Mouse (Mus musculus): ENCODE measurements around the gene Lpar1.

Gene Lpar1

GRCm38 (mm10) chr4:58553631-58554358 lies at the start of gene Lpar1:
Gene Lpar1 (minus strand): TSS chr4:58553898.
- peak; percentile 30 for DNase-seq

GRCm38 (mm10) chr4:58585942-58586341 lies 32.2 kb upstream of the Lpar1 start:
- no peak for DNase-seq

- no peak for DNase-seq
Measured at GRCm38 (mm10) chr4:58581191-58581590, 27.5 kb upstream of the Lpar1 start.

- no peak for DNase-seq
Measured at GRCm38 (mm10) chr4:58580516-58580915, 26.8 kb upstream of the Lpar1 start.

- no peak for DNase-seq
Measured at GRCm38 (mm10) chr4:58580098-58580497, 26.4 kb upstream of the Lpar1 start.

GRCm38 (mm10) chr4:58578488-58578887 lies 24.8 kb upstream of the Lpar1 start:
- peak; percentile 76 for DNase-seq

- DNase-seq, result peak; percentile 20
Measured at GRCm38 (mm10) chr4:58577382-58578048, 23.8 kb upstream of the Lpar1 start.

GRCm38 (mm10) chr4:58575831-58576230 lies 22.1 kb upstream of the Lpar1 start:
- DNase-seq, result no peak

- no peak for DNase-seq
Measured at GRCm38 (mm10) chr4:58574024-58574423, 20.3 kb upstream of the Lpar1 start.

GRCm38 (mm10) chr4:58572446-58572845 lies 18.7 kb upstream of the Lpar1 start:
- DNase-seq, result no peak

GRCm38 (mm10) chr4:58571661-58572060 lies 18.0 kb upstream of the Lpar1 start:
- DNase-seq, result no peak

GRCm38 (mm10) chr4:58571232-58571631 lies 17.5 kb upstream of the Lpar1 start:
- no peak for DNase-seq

GRCm38 (mm10) chr4:58568486-58568885 lies 14.8 kb upstream of the Lpar1 start:
- no peak for DNase-seq

GRCm38 (mm10) chr4:58562776-58563175 lies 9.1 kb upstream of the Lpar1 start:
- DNase-seq, result no peak

- DNase-seq, result no peak
Measured at GRCm38 (mm10) chr4:58557001-58557400, 3.3 kb upstream of the Lpar1 start.

- no peak for DNase-seq
Measured at GRCm38 (mm10) chr4:58554359-58554838, 701 bp upstream of the Lpar1 start.

GRCm38 (mm10) chr4:58552731-58553630 lies 717 bp downstream of the Lpar1 start:
- peak; percentile 83 for DNase-seq

- DNase-seq, result no peak
Measured at GRCm38 (mm10) chr4:58552229-58552628, 1.5 kb downstream of the Lpar1 start.

GRCm38 (mm10) chr4:58551820-58552219 lies 1.9 kb downstream of the Lpar1 start:
- DNase-seq, result peak; percentile 91

- no peak for DNase-seq
Measured at GRCm38 (mm10) chr4:58547725-58548124, 6.0 kb downstream of the Lpar1 start.

- peak; percentile 63 for DNase-seq
Measured at GRCm38 (mm10) chr4:58547273-58547565, 6.5 kb downstream of the Lpar1 start.

- no peak for DNase-seq
Measured at GRCm38 (mm10) chr4:58546441-58547272, 7.0 kb downstream of the Lpar1 start.
